Mouse (Mus musculus): ENCODE results near the gene Hspa4l.

The Hspa4l gene

GRCm38 (mm10) chr3:40744024-40744835, at the start of gene Hspa4l:
Gene Hspa4l, plus strand, starts transcription at chr3:40744495.
- DNase-seq (ENCODE audit: low spot score in 2 of 2), result no peak

DNA sequence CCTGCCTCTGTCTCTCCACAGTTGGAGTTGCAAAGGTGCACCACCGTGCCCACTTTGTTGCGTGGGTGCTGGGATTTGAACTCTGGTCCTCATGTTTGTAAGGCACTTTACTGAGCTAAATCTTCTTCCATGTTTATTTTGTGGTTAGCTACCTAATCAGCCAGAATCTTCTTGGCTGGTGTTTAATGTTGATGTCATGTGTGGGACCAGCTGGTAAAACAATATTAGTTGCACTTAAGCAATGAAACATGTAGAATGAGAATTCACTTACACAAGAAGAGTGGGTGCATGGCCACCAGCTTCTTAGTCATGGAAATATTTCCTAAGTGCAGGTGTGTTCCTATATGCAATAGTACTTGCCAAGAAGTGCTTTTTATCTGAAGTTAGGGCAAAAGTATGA, 49.1 kb upstream of the Hspa4l start:
- no peak for DNase-seq (ENCODE audit: low spot score in 2 of 2)

DNA sequence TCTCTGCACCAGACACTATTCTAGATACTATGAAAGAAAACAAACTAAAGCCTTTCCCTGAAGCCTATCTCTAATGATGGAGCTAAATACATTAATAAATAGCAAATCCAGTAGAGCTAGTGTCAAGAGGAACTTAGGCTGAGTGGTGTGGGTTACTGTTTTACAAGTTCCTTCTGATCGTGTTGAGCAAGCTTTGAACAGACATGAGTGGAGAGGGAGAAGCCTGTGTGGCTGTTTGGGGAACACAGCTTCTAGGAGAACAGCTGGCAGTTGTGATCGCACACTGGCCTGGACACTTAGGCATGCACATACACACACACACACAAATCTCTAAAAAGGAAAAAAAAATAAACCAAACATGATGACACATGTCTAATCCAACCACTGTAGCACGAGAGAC, 45.5 kb upstream of the Hspa4l start:
- no peak for DNase-seq (ENCODE audit: low spot score in 2 of 2)

DNA sequence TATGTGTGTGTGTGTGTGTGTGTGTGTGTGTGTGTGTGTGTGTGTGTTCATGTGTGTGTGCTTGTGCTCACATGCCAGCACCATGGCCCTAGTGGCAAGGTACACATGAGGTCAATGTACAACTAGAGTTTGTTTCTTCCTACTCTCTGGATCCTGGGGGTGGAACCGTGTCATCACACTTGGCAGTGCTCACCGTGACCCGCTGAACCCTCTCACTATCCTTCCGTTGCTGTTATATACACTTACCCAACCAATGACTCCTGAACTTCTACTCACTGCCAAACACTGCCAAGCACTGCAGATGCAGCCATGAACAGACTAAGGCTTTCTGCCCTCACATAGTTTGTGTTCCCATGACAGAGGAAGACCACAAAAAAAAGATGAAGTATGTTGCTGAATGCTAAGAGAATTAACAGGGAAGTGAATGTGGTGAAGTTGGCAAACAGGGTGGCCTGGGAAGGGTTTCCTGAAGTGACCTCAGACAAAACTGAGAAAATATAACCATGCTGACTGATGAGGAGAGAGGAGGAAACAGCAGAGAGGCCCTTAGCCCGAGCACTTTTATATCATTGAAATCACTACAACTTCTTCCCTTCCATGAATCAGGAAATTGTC, 39.4 kb upstream of the Hspa4l start:
- no peak for DNase-seq (ENCODE audit: low spot score in 2 of 2)

GRCm38 (mm10) chr3:40708655-40709054, 35.6 kb upstream of the Hspa4l start, which contains the start of gene Slc25a31:
Gene Slc25a31, plus strand, starts transcription at chr3:40708855.
- DNase-seq (ENCODE audit: low spot score in 2 of 2), result no peak

DNA sequence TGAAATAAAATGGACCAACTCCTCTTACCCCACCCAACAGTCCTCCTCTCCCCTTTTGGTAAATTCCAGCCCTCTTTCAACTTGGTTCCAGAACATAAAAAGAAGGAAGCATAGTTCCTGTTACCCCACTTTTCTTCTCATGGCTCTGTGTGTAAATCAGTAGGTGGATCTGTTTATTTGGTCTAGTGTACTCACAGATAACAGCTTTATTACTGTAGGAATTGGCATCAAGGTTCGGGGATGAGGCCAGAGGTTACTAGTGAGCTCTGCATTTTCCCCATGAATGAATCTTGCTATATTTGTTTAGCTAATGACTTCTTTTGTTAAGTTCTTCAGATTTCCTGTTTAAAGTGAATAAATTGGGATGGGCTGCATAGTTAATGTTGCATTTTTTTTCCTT, 28.2 kb upstream of the Hspa4l start:
- DNase-seq (ENCODE audit: low spot score in 2 of 2), result no peak

DNA sequence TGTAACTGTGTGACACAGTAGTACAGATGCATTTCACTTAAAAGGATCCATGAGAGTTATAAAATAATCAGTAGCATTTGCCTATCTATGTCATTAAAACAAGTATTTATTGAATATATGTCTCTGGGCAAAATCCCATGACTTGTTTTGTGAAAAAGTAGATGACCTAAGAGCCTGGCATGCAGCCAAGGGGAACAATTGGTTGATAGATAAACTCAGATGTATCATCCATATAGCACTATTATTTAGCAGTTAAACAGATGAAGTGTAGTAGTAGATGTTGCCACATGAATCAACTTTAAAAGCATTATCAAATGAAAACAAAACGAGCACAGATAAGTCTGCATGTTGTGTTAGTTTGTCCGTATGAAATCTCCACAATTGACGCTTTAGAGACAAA, 25.3 kb upstream of the Hspa4l start:
- DNase-seq (ENCODE audit: low spot score in 2 of 2), result no peak

DNA sequence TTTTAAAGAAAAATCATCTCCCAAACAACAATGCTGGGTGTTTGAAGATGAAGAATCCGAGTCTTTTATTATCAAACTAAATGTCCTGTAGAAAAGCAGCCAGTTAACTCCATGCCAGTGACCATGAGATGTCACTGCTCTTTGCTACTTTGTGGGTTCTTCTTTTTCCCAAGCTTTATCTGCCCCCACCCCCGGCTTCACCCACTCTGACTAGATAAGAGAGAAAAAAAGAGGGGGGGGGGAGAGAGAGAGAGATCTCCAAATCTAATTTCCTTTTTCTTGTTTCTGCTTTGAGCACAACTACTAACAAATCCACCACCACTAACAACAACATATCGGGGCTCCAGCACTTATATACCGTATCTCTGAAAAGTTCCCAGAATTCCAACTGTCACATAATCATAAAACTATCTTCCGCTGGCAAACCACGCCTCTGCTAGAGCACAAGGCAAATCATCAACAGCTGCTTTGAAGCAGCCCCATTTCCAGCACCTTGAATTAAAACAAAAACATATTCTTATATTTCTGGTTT, 5.8 kb upstream of the Hspa4l start:
- no peak for DNase-seq (ENCODE audit: low spot score in 2 of 2)

GRCm38 (mm10) chr3:40744836-40745660, 753 bp downstream of the Hspa4l start:
- DNase-seq (ENCODE audit: low spot score in 2 of 2), result peak; percentile 81 to 86

GRCm38 (mm10) chr3:40745661-40746547, 1.6 kb downstream of the Hspa4l start:
- DNase-seq (ENCODE audit: low spot score in 2 of 2), result no peak

DNA sequence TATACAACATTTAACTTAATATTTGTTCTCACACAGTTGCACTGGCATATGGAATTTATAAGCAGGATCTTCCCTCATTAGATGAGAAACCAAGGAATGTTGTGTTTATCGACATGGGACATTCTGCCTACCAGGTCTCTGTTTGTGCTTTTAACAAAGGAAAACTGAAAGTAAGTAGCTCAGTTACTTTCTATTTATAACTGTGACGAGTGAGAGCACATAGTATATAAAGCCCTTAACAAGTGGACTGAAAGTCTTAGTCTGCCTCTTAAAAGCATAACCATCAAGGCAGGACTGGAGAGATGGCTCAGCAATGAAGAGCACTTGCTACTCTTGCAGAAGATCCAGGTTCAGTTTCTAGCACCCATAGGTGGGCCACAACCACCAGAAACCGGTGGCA, 16.5 kb downstream of the Hspa4l start:
- DNase-seq (ENCODE audit: low spot score in 2 of 2), result no peak

DNA sequence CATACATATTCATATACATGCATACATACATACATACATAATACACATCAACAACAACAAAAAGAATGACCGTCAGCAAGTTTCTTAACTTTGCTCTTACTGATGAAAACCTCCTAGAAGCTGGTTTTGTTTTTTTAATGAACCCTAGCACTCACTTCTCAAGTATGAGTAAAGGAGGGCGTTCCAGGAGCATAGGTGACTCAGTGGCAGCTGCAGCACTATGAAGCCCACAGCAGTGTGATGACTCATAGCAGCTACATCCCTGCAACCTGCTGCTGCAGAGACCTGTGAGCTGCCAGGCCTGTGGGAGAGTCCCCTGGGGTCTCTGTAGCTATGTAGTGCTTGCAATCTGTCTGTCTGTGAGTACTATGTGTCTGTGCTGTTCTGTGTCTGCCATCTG, 17.0 kb downstream of the Hspa4l start:
- DNase-seq (ENCODE audit: low spot score in 2 of 2), result no peak

DNA sequence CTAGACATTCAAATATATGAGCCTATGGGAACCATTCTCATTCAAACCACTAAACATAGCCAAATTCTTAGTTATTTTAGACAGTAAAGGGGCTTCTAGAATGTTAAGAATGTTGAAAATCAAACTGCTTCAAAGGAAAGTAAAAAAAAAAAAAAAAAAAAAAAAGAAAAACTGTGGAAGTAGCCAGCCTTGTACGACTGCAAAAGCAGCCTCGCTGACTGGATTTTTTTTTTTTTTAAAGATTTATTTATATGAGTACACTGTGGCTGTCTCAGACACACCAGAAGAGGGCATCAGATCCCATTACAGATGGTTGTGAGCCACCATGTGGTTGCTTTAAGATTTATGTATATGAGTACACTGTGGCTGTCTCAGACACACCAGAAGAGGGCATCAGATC, 49.5 kb downstream of the Hspa4l start:
- DNase-seq (ENCODE audit: low spot score in 2 of 2), result no peak

DNA sequence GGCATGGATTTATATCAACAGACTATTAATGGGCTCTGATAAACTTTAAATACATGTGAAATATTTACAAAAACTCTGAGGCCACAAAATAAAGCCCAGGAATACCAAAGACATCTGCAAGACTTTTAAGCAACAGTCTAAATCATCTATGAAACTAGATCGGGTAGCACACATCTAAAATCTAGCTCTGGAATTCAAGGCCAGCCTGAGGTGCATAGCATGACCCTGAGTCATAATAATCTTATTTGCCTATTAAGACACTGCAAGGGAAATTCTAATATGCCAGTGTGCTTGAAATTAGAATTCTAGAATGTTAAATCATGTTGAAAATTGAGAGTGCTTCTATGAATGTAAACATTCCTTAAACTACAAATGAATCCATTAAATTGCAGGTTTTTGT, 53.8 kb downstream of the Hspa4l start:
- DNase-seq (ENCODE audit: low spot score in 2 of 2), result no peak

DNA sequence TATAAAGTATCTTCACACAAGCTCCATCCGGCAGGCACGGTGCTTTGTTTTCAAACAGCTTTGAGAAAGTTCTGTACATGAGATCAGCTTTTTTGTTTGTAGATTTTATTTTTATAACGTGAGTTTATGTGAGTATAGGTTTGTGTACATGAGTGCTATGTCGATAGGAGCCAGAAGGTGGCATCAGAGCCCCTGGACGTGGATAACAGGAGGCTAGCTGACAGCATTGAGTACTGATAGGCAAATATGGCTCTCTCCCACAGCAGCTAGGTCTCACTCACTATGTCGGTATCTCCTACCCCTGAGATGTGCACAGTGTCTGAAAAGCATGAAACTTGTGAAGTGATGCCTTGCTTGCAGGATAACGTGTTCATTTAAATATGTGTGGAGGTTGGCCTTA, 54.2 kb downstream of the Hspa4l start:
- DNase-seq (ENCODE audit: low spot score in 2 of 2), result peak; percentile 48 to 68

GRCm38 (mm10) chr3:40799530-40800372, 55.5 kb downstream of the Hspa4l start, which contains the start of gene Plk4:
Gene Plk4, plus strand, starts transcription at chr3:40800019.
- DNase-seq (ENCODE audit: low spot score in 2 of 2), result peak; percentile 96 to 97

- DNase-seq (ENCODE audit: low spot score in 2 of 2), result no peak
Observed at GRCm38 (mm10) chr3:40800373-40800823, 56.1 kb downstream of the Hspa4l start.

DNA sequence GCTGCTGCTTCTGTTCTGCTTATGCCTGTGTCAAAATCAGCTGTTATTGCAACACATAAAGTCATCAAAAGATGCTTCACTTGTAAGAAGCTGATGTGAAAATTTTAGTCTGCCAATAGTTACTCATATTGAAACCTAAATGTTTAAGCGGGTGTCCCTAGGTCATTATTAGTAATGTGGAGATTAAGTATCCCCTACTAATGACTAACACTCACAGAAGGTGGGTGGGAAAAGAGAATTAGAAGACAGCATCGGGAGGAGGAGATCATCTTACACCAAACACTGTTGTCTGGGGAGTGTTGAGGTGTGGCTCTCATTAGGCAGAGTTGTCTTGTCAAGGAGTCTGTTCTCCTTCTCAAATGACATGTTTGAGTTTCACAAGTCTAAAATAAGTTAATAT, 62.6 kb downstream of the Hspa4l start:
- no peak for DNase-seq (ENCODE audit: low spot score in 2 of 2)

- no peak for DNase-seq (ENCODE audit: low spot score in 2 of 2)
Observed at GRCm38 (mm10) chr3:40808686-40809085, 64.4 kb downstream of the Hspa4l start.

- DNase-seq (ENCODE audit: low spot score in 2 of 2), result no peak
Observed at GRCm38 (mm10) chr3:40809894-40810293, 65.6 kb downstream of the Hspa4l start.

All from natural killer cell, adult 2 months (primary cell).